Mouse (Mus musculus) CD8-positive naive resting alpha-beta T cell, adult 2 months (primary cell): Measurements from ENCODE around the gene Naaladl1.

Source experiments
- DNase-seq, 2 experiments: peaks; one replicate each; pipeline ENCODE4 v3.0.0; 2022; ENCODE audit warnings: low read depth in 2 of 2, low spot score in 2 of 2

Naaladl1 gene

DNA sequence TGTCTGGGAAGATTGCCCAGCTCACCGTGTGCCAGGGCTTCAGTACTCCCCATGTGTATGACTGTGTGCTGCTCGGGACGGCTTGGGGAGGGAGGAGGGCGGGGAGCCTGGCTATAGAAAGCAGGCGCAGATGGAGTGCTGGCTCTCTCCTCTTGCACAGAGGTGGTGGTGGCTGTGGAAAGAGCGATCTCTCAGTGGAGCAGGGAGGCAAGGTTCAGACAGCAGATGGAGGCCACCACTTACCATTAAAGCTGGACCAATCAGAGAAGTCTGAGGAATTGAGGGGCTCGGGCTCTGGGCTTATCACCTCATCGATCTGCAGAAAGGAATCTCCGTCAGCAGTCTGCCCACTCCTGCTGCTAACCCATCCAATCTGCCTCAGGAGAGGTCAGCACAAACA is 23.4 kb upstream of the Naaladl1 start, which contains the start of gene Gm28374:
Gene Gm28374 (minus strand): TSS at position 101 of the 400 bp plus-strand sequence.
- no peak for DNase-seq

DNA sequence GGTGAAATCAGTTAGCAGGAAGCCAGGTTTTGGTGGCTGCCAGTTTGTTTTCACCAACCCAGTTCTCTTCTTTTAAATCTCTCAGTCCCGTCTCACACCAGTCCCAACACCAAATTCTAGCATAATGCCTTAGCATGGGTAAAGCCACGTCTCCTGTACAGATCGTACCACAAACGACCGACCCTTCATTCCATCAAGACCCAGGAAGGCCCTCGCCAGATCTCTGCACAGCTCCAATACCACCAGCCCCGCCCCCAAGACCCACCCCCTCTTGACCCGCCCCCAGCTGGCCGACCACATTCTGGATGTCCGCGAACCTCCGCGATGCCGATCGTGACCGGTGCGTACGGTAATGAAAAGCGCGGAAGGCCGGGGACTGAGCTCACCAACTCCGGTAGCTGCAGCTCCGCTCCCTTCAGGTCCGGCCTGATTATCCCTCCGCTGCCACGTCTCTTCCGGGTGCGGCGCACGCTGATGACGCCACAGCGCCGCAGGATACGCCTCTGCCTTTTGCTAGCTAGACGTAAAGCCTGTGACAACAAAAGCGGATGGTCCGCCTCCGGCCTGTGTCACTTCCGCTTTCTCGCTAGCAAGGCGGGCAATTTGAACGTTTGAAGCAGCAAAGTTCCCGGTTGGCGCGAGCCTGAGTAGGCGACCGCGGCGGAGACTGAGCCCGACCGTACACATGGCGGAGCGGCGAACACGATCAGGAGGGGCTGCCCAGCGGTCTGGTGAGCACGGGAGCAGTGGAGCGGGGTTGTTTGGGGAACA is 20.9 kb upstream of the Naaladl1 start, which contains the start of the genes Zfpl1 and Cdca5:
Gene Zfpl1 (minus strand): TSS at position 479 of the 771 bp plus-strand sequence.
Gene Cdca5 (plus strand): TSS at position 506 of the 771 bp plus-strand sequence.
- DNase-seq: peak; percentile 94 to 95

DNA sequence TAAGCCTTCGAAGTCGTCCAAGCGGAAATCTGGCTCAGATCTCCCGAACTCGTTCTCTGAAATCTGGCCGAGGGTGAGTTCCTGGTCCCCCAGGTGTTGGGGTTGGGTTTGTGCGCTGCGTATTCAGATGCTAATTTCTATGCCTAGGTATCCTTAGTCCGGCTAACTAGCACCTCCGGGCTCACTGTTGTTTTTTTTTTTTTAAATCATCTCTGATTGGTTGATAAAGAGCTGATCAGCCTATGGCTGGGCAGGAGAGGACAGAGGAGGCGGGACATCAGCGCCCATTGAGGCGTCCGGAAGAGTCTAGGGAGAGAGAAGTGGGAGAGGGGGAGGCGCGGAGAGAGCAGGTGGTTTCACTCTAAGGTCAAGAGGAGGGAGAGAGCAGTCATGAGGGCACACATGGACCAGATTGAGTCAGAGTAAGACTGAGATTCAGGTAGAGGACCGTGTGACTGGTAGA is 20.1 kb upstream of the Naaladl1 start:
- peak in 1 of 2 experiments; percentile 40 for DNase-seq

DNA sequence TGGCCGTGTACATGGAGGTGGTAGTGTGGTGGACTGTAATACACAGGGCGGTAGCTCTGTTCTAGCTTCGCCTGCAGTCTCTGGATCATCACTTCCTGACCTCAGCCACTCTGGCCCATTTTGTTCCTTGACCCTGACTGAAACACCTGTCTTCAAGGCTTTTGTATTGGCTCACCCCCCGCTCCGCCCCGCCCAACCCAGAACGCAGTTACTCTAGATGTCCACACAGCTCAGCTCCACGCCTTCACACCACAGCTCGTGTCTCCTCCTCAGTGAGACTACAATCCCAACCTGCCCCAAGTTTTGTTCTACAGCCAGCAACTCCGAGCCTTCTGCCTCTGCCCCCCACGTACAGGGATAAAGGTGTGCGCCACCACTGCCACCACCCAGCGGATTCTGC is 16.7 kb upstream of the Naaladl1 start:
- DNase-seq: no peak

- DNase-seq: no peak
Observed at GRCm38 (mm10) chr19:6094119-6094518, 11.5 kb upstream of the Naaladl1 start, which contains the start of gene AC131692.1. Gene AC131692.1 (plus strand): TSS chr19:6094419.

DNA sequence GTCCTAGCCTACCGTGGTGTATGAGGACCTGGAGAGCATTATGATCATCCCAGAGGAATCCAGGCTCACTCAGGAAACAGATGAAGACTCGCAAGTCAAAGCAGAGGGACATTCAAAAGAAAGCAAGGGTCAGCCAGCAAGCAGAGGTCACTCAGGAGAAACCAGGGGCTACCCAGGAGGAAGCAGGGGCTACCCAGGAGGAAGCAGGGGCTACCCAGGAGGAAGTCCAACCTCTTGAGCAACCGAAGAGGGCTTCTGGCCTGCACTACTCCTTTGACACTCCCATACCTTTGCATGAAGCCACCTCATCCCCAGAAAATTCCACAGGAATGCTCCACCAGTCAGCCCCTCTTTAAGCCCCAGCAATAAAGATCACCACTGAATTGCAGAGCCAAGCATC is 7.7 kb upstream of the Naaladl1 start:
- DNase-seq: no peak

DNA sequence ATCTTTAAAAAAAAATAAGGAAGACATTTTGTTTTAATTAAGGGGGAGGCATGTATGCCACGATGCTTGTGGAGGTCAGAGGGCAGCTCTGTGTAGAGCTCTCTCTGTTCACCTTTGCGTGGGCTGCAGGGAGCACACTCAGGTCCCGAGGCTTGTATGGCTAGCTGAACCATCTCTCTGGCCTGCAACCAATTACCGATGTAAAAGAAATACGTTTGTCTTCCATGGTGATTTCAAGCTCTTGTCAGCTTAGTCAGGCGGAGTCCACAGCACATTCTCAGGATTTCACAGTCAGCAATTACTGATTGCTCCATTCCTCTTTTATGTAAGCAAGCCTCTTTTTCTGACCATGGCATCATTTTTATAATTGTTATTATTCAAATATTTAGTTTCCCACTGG is 4.4 kb upstream of the Naaladl1 start:
- no peak for DNase-seq

DNA sequence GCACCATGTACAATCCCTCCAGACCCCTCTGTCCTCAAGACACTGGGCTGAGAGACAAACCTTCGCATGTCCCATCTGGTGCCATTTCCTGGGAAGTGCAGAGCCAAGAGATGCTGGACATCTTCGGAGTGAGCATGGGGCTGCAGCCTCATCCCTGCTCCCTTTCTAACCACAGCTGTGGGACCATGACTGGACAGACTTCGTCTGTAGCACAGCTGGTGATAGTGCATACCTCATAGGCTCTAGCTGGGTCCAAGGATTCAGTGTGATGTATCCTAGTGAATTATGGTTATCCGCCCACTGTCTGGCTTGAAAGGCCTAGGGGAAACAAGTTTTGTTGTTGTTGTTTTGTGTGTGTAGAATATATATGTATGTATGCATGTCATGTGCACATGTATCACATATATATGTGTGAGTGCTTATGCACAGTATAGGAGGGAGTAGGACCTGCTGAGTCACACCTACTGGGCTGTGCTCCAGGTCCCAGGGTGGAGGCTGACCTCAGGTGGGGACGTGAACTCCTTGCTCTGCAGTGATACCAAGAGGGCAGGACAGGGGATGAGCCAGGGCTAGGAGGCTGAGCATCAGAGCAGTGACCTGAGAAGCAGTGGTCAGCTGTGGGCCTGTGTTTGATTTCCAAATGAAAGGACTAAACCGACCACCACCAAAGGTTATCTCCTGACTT is 3.3 kb upstream of the Naaladl1 start:
- DNase-seq: no peak

DNA sequence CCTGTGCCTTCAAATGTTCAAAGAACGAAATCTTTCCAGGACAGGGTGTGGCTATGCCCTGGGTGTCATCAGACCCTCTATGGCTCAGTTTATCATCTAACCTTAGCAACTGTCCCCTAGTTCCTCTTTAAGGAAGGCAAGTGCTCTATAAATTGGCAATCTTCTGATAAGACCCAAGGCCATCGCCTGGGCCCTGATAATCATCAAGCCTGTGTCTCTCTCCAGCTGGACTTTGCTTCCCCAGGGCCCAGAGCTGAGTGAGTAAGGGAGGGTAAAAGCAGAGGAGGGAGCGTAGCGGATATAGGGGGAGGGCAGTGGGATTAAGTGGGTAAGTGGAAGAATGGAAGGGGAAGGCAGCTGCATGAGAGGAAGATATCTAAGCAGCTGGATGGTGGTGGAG is 1.1 kb upstream of the Naaladl1 start:
- no peak for DNase-seq

DNA sequence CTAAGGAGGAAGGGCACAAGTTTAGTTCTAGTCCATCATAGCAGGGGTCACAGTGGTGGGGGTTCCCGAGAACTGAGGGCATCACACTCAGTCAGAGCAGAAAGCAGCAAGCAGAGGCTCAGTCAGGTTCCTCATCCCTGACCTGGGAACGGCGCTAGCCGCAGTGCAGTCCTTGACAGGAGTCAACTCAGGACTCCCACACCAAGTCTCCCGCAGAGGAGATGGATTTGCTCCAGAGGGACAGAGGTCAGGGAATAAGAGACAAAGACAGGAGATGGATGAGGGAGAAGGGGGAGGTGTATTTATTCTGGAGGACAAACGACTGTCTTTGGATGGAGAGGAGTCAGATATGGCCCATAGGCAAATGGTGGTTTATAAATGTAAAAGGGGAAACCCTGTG is 7.5 kb downstream of the Naaladl1 start:
- DNase-seq: no peak

DNA sequence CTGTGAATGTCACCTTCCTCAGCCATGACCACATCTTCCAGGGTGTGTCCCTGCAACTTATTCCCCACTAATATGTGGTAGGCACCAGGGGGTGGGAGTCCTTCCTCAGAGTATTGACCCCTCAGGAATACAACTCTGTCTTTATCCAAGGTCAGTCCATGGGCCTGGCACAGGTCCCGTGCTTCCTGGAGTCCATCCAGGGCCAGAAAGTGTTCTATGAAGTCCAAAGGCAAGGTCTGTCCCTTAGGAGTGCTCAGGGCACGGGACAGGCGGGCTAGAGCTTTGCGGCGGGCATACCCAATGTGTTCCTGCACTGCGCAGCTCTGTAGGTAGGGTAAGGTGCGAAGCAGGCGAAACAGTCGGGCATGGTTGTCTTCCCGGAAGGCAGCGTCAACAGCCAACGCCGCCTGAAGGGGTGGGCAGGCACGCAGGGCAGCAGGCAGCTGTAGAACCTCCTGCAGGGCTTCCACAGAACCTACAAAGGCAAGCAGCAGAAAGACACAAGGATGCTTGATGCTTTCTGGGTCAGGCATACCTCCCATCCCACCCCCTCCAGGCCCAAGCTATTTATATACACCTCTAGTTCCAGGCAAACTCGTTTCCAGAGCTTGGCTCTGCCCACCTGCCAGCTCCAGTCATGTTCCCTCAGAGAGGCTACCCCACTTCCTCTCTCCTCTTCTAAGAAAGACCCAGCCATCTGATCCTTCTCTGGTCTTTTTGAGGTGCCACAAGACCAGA is 10.7 kb downstream of the Naaladl1 start:
- DNase-seq: no peak

GRCm38 (mm10) chr19:6117346-6117985 is 11.9 kb downstream of the Naaladl1 start:
- DNase-seq: peak in 1 of 2 experiments; percentile 11

DNA sequence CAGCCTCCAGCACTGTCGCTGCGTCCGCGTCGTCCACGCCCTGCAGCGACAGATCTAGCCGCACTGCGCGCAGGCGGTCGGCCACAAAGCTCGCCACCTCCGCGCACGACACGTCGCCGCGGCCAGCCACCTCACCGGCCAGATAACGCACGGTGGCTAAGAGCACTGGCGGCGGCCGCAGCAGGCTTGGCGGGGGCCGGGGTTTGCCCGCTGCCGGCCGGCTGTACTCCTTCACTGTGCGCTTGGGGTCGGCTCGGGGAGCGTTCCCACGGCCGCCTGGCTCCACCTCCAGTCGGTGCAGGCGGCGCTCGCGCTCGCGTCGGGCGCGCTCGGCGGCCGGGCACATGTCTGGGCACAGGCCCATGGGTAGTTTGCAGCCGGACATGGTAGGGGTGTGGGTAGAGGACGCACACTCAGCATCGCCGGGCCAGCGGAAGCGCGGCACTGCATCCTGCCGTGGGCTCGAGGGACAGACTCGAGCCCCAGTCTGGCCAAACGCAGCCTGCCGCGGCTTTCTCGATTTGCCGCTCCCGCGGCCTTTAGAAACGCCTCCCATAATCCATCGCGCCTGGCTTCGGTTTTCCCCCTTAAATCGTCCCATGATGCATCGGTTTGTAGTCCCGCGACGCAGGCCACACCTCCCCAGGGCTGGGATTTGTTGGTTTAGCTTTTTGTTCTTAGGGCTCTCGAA is 12.5 kb downstream of the Naaladl1 start, which contains the start of gene Sac3d1:
Gene Sac3d1 (minus strand): TSS at position 665 of the 691 bp plus-strand sequence.
- peak; percentile 77 to 84 for DNase-seq

GRCm38 (mm10) chr19:6118677-6119185 is 13.1 kb downstream of the Naaladl1 start:
- DNase-seq: no peak

- no peak for DNase-seq
Observed at GRCm38 (mm10) chr19:6121761-6122160, 16.2 kb downstream of the Naaladl1 start.

GRCm38 (mm10) chr19:6123330-6123729 is 17.7 kb downstream of the Naaladl1 start:
- no peak for DNase-seq

DNA sequence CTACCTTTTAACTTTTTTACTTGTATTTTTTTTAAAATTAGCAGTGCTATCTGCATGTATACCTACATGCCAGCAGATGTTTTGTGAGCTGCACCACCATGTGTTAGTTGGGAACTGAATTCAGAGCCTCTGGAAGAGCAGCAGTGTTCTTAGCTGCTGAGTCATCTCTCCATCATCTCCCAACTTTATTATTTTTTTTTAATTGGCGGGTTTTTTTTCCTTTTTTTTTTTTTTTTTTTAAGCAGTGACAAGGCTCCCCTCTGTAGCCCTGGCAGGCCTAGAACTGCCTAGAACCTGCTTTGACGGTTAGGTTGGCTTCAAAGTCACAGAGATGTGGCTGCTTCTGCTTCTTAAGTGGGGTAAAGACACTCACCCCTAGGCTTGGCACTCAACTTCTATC is 19.3 kb downstream of the Naaladl1 start:
- no peak for DNase-seq

GRCm38 (mm10) chr19:6126289-6126688 is 20.7 kb downstream of the Naaladl1 start:
- peak; percentile 62 to 71 for DNase-seq

DNA sequence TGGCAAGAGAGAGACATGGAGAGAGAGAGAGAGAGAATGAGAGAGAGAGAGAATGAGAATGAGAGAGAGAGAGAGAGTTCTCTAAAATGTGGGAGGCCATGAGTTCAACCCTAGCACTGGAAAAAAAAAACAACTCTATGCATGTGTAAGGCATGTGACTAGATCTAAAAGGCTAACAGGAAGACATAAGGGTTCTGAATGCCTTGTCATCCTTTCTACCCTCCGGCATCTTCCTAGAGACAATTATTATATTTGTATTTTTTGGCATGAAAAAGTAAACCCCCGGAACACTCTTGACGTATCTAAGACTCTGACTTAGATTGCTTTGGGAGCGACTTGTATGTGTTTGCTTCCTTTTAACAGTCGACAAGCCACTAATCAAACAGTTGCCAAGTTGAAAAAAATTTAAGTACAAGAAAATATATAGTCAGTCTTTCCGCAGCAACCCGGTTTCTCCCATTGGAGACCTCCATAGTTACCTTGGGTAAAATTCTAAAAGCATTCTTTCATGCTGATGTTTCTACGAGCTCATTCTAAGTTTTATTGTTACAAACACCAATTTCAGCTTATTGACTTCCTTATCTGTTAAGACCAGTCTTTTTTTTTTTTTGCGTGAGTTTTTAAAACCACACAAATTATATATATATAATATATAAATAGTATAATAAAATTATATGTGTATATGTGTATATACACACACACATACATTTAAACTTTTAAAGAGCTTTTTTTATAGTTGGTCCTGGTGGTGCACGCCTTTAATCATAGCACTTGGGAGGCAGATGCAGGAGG is 21.4 kb downstream of the Naaladl1 start:
- DNase-seq: no peak
